In the genomic region with DNA sequence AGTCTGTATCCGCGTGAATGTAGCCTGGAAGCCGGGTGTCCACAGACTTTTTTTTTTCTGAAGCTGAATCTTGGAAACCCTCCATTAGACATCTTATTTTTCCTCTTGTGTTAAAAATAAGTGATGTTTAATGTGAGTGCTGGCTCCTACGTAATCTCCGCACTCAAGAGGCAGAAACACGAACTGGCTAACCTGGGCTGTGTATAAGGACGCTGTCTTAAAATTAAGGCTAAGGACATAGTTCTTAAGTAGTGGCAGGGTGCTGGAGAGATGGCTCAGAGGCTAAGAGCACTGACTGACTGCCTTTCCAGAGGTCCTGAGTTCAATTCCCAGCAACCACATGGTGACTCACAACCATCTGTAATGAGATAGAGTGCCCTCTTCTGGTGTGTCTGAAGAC, we compare ENCODE assay signal across 8 mouse cellular contexts. TPM values are rescaled to one million over a fixed set of nuclear protein-coding genes. Genes with fewer than 3 reads are reported as not detected.
DNase-seq lines count a peak whose midpoint lies in the region; ATAC-seq lines count a peak whose summit lies in the region.

No protein-coding gene starts in this region.

- peak overlapping the region; percentile 83; the same call in 1 of the 2 replicates for H3K27ac ChIP-seq in heart, embryonic 15.5 days
- H3K27ac ChIP-seq in liver, embryonic 16.5 days (ENCODE audit: low read length), result peak overlapping the region; percentile 75

- no peaks in the 10 kb centered on the region; the same call in 1 of the 2 replicates for H3K27me3 ChIP-seq in heart, embryonic 15.5 days
- H3K27me3 ChIP-seq in liver, embryonic 16.5 days (ENCODE audit: control insufficient read depth, insufficient read depth, low read depth, low read length), result no peaks in the 10 kb centered on the region

- H3K4me1 ChIP-seq in heart, embryonic 15.5 days (replicated peaks), result no peaks in the 10 kb centered on the region; the same call in 1 of the 2 replicates
- H3K4me1 ChIP-seq in liver, embryonic 16.5 days (ENCODE audit: control insufficient read depth, low read depth, low read length), result peaks cover 4% of the 10 kb centered on the region

- peak; percentile 16 for DNase-seq in cerebellum, adult 11-12 months
- no peak for DNase-seq in cerebellum, adult 9-10 months
- peak; percentile 0 for DNase-seq in right cerebral cortex, adult 18-20 months
- no peak for DNase-seq in right cerebral cortex, postnatal 4 days
- DNase-seq in ovary, postnatal 14 days (ENCODE audit: low spot score), result no peak
- DNase-seq in testis, postnatal 14 days (ENCODE audit: low spot score), result no peak

- no peak overlapping the region for H3K9ac ChIP-seq in heart, embryonic 15.5 days
- H3K9ac ChIP-seq in liver, embryonic 16.5 days (ENCODE audit: low read depth, low read length), result peak overlapping the region; percentile 84

- ATAC-seq in heart, embryonic 15.5 days (replicated peaks; ENCODE audit: insufficient number of reproducible peaks, insufficient read depth, low FRiP score, low read depth), result no peak
- no peak for ATAC-seq in liver, embryonic 16.5 days (ENCODE audit: low read depth)

- no peaks in the 10 kb centered on the region for H3K9me3 ChIP-seq in heart, embryonic 15.5 days (replicated peaks)
- H3K9me3 ChIP-seq in liver, embryonic 16.5 days (replicated peaks; ENCODE audit: control insufficient read depth, low read length), result no peaks in the 10 kb centered on the region

- peak overlapping the region; percentile 65 for H3K4me2 ChIP-seq in heart, embryonic 15.5 days
- peak overlapping the region; percentile 77 for H3K4me2 ChIP-seq in liver, embryonic 16.5 days (ENCODE audit: low read depth, low read length)

- H3K4me3 ChIP-seq in heart, embryonic 15.5 days, result peak overlapping the region; percentile 93
- H3K4me3 ChIP-seq in liver, embryonic 16.5 days (ENCODE audit: low read depth, low read length), result peak overlapping the region; percentile 91

- WGBS in heart, embryonic 15.5 days, result 11% methylated on average over 7 of the region's 7 CpGs
- 5% methylated on average over 7 of the region's 7 CpGs for WGBS in liver, embryonic 16.5 days (ENCODE audit: insufficient replicate concordance)

- H3K36me3 ChIP-seq in heart, embryonic 15.5 days, result peaks cover 11% of the 10 kb centered on the region
- H3K36me3 ChIP-seq in liver, embryonic 16.5 days (ENCODE audit: control insufficient read depth, insufficient read depth), result peaks cover 6% of the 10 kb centered on the region

RNA-seq across cellular contexts. Expression of gene Eif2s3x, which starts 0.7 kb away (rescaled TPM):
- 45.1 and 54.0 TPM in 2 replicates for polyA plus RNA-seq in heart, embryonic 15.5 days (2015; fragmentation: Nextera tagmentation; extraction: Ambion mirVana)
- 35.0 and 37.6 TPM in 2 replicates for polyA plus RNA-seq in liver, embryonic 16.5 days (2015; fragmentation: Nextera tagmentation; extraction: Ambion mirVana)

RNA-seq across cellular contexts. Expression of gene Klhl15, which starts 21.0 kb away (rescaled TPM):
- 4.4 and 4.8 TPM in 2 replicates for polyA plus RNA-seq in heart, embryonic 15.5 days (2015; fragmentation: Nextera tagmentation; extraction: Ambion mirVana)
- 3.2 and 3.5 TPM in 2 replicates for polyA plus RNA-seq in liver, embryonic 16.5 days (2015; fragmentation: Nextera tagmentation; extraction: Ambion mirVana)

Comparison
In these comparisons a context has a peak if more than half of its experiments do, and no peak if none do; other contexts are left out.
1. DNase-seq: peak in cerebellum, adult 11-12 months (single experiment) and right cerebral cortex, adult 18-20 months (single experiment); none in cerebellum, adult 9-10 months (single experiment), right cerebral cortex, postnatal 4 days (single experiment), ovary, postnatal 14 days (single experiment) and testis, postnatal 14 days (single experiment).